12 mouse cellular contexts compared by ENCODE assay signal in the genomic region with DNA sequence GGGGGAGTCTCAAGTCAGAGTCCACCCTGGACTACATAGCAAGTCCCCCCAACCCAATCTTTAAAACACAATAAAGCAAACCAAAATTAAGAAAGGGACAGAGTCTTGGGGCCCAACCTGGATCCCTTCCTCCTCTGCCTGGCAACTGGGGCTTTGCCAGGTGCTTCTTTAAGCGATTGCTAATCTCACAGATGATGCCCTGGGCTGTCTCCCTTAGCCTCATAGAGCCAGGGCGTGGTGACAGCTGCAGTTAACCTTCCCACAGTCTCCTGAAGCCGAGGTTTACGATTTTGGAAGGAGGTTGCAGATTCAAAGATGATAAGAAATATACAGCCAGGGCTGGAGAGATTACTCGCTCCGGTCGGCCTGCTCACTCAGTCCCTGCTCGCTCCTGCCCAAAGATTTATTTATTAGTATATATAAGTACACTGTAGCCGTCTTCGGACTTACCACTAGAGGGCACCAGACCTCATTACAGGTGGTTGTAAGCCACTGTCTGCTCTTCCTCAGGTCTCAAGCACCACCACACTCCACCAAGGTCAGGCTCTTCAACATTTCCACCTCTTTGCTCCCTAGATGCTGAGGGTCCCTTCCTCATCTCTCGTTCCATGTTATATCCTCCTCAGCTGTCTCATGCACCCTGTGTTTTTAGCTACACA. TPM values are rescaled to one million over a fixed set of nuclear protein-coding genes. Genes with fewer than 3 reads are reported as not detected.
DNase-seq lines count a peak whose midpoint lies in the region; ATAC-seq lines count a peak whose summit lies in the region.
"Not testable (repeated sequence)": the region's sequence is repeated elsewhere in the genome, so short reads cannot be mapped to it uniquely, and the experiment has no call there.
"Had no signal": no experiment of that assay in that cellular context is flagged by ENCODE, and none has a peak within 500 bp of the region (broad histone marks: within the 10 kb centered on the region; RNA-seq: fewer than 3 reads in every experiment).

No protein-coding gene starts in this region.

- peak; percentile 69 for DNase-seq in 3T3-L1 (ENCODE audit: low read depth, low spot score)
- DNase-seq in adrenal gland, postnatal 10 days = peak; percentile 23
- peak; percentile 47 to 62 for DNase-seq in cerebellum, postnatal 14 days
- peak; percentile 68 for DNase-seq in forelimb bud, embryonic 11.5 days (ENCODE audit: low read depth, low spot score)
- peak; percentile 27 for DNase-seq in left cerebral cortex, postnatal 4 days
- peak; percentile 84 for DNase-seq in lung, postnatal 36 days
- peak; percentile 47 for DNase-seq in spleen, adult 12 weeks (ENCODE audit: low spot score)

- peak; percentile 46 for ATAC-seq in inflammation-experienced regulatory T-cells, adult 6 months

- intact Hi-C loops in left cerebral cortex, postnatal 4 days (cut with DNase I) = not testable (repeated sequence)

RNA-seq across cellular contexts. Expression of a gene that starts 3.6 kb away (rescaled TPM):
- 10 to 100 TPM; 67.7 to 72.2 TPM for total RNA-seq in adrenal gland, postnatal 10 days (2021)
- polyA plus RNA-seq in inflammation-experienced regulatory T-cells, adult 6 months (2017; shearing (Covaris generic)) = 10 to 100 TPM in 1 of 3 experiments, 1 to 10 TPM in 2; 2.3 to 15.1 (median 4.4) TPM
- total RNA-seq in left cerebral cortex, postnatal 4 days (2021) = 1 to 10 TPM; 6.0 to 6.5 TPM

RNA-seq across cellular contexts. Expression of a gene that starts 26.9 kb away (rescaled TPM):
- total RNA-seq in adrenal gland, postnatal 10 days (2021) = not detected
- polyA plus RNA-seq in inflammation-experienced regulatory T-cells, adult 6 months (2017; shearing (Covaris generic)) = not detected
- not detected for total RNA-seq in left cerebral cortex, postnatal 4 days (2021)
- total RNA-seq: adrenal gland, postnatal 4 days; heart, postnatal 14 days; left cerebral cortex, adult 18-20 months had no signal
- polyA plus RNA-seq: midbrain, embryonic 15.5 days had no signal

RNA-seq across cellular contexts. Expression of a gene that starts 27.2 kb away (rescaled TPM):
- under 1 TPM; 0.18 to 0.64 TPM for total RNA-seq in adrenal gland, postnatal 10 days (2021)
- polyA plus RNA-seq in inflammation-experienced regulatory T-cells, adult 6 months (2017; shearing (Covaris generic)) = not detected
- total RNA-seq in left cerebral cortex, postnatal 4 days (2021) = under 1 TPM in 1 of 2 experiments, not detected in 1; 0.34 TPM
- total RNA-seq: heart, postnatal 14 days had no signal
- polyA plus RNA-seq: midbrain, embryonic 15.5 days had no signal

RNA-seq across cellular contexts. Expression of a gene that starts 45.4 kb away (rescaled TPM):
- total RNA-seq in adrenal gland, postnatal 10 days (2021) = under 1 TPM in 1 of 2 experiments, not detected in 1; 0.67 TPM
- polyA plus RNA-seq in inflammation-experienced regulatory T-cells, adult 6 months (2017; shearing (Covaris generic)) = under 1 TPM in 1 of 3 experiments, not detected in 2; 0.36 TPM
- total RNA-seq in left cerebral cortex, postnatal 4 days (2021) = not detected
- total RNA-seq: heart, postnatal 14 days; left cerebral cortex, adult 18-20 months had no signal

RNA-seq across cellular contexts. Expression of a gene that starts 45.4 kb away (rescaled TPM):
- 1 to 10 TPM; 1.2 to 1.8 TPM for total RNA-seq in adrenal gland, postnatal 10 days (2021)
- polyA plus RNA-seq in inflammation-experienced regulatory T-cells, adult 6 months (2017; shearing (Covaris generic)) = not detected
- under 1 TPM; 0.24 to 0.38 TPM for total RNA-seq in left cerebral cortex, postnatal 4 days (2021)
- polyA plus RNA-seq: midbrain, embryonic 15.5 days had no signal

Comparison
In these comparisons a context has a peak if more than half of its experiments do, and no peak if none do; other contexts are left out.
1. Peak in every context shown above with its lines: DNase-seq and ATAC-seq.
2. DNase-seq: peak in every context shown above with its lines; median percentile 84 in lung, postnatal 36 days; 69 in 3T3-L1; 68 in forelimb bud, embryonic 11.5 days; 54 in cerebellum, postnatal 14 days; 47 in spleen, adult 12 weeks; 27 in left cerebral cortex, postnatal 4 days; 23 in adrenal gland, postnatal 10 days.
3. RNA of a gene that starts 3.6 kb away (total RNA-seq): 67.7 to 72.2 TPM in adrenal gland, postnatal 10 days; 6.0 to 6.5 TPM in left cerebral cortex, postnatal 4 days; every median in the first group is over 4 times any median in the second.